Mouse (Mus musculus) MEL (cell line): ENCODE data around the gene Fosl2. TPM values are rescaled to one million over a fixed set of nuclear protein-coding genes. Genes with fewer than 3 reads are reported as not detected.

Experiments
- DNase-seq: peaks from one replicate; pipeline ENCODE4 v3.0.0; 2011; ENCODE audit warnings: low read depth, low spot score
- H3K27ac ChIP-seq: 2 replicates; pipeline ENCODE4 v1.5.1; 2012; ENCODE audit warnings: low read depth, mild to moderate bottlenecking, control low read depth, low read length, moderate library complexity; ENCODE audit not compliant: control insufficient read depth
- H3K27me3 ChIP-seq, 2 experiments: fragments of 150-350 bp in 1 of 2; sonication (generic) in 1 of 2; 2 replicates each; pipeline ENCODE4 v1.6.1; 2012; ENCODE audit warnings: low read length in 2 of 2, mild to moderate bottlenecking in 2 of 2, improper control_type of control experiment in 1 of 2, moderate library complexity in 1 of 2; ENCODE audit not compliant: insufficient read depth in 2 of 2, control insufficient read depth in 1 of 2
- H3K36me3 ChIP-seq, 2 experiments: 2 replicates each; pipeline ENCODE4 v1.6.1; 2012 to 2014; ENCODE audit warnings: low read length in 2 of 2, improper control_type of control experiment in 1 of 2, inconsistent platforms in 1 of 2, mild to moderate bottlenecking in 1 of 2; ENCODE audit not compliant: insufficient read depth in 2 of 2, control insufficient read depth in 1 of 2
- H3K4me1 ChIP-seq, 2 experiments: fragments of 150-350 bp in 1 of 2; sonication (generic) in 1 of 2; 2 replicates each; pipeline ENCODE4 v1.6.1; 2012; ENCODE audit warnings: low read length in 2 of 2, improper control_type of control experiment in 1 of 2, mild to moderate bottlenecking in 1 of 2; ENCODE audit not compliant: insufficient read depth in 2 of 2, control insufficient read depth in 1 of 2
- H3K4me3 ChIP-seq, 2 experiments: fragments of 150-350 bp in 1 of 2; sonication (generic) in 1 of 2; 2 replicates each; pipeline ENCODE4 v1.5.1; 2012; ENCODE audit warnings: low read depth in 2 of 2, low read length in 2 of 2, mild to moderate bottlenecking in 2 of 2, moderate library complexity in 2 of 2, control low read depth in 1 of 2, improper control_type of control experiment in 1 of 2; ENCODE audit not compliant: control insufficient read depth in 1 of 2, insufficient read depth in 1 of 2
- H3K79me2 ChIP-seq: 2 replicates; pipeline ENCODE4 v1.6.1; 2012; ENCODE audit warnings: mild to moderate bottlenecking, low read length, moderate library complexity; ENCODE audit not compliant: control insufficient read depth, poor library complexity, insufficient read depth
- H3K9ac ChIP-seq: 2 replicates; pipeline ENCODE4 v1.6.1; 2012; ENCODE audit warnings: low read depth, mild to moderate bottlenecking, control low read depth, low read length, moderate library complexity; ENCODE audit not compliant: control insufficient read depth, poor library complexity, severe bottlenecking
- H3K9me3 ChIP-seq: fragments of 150-350 bp; sonication (generic); replicated peaks from 2 replicates; pipeline ENCODE4 v1.6.1; 2012; ENCODE audit warnings: mild to moderate bottlenecking, low read length, improper control_type of control experiment, moderate library complexity; ENCODE audit not compliant: insufficient read depth
- BHLHE40 ChIP-seq: IDR thresholded peaks from 2 replicates; pipeline ENCODE4 v1.6.1; 2012; ENCODE audit warnings: low read depth, mild to moderate bottlenecking, inconsistent platforms, low read length, improper control_type of control experiment, borderline replicate concordance
- CHD1 ChIP-seq: IDR thresholded peaks from 2 replicates; pipeline ENCODE4 v1.6.1; 2012; ENCODE audit warnings: low read depth, mild to moderate bottlenecking, inconsistent platforms, low read length, improper control_type of control experiment
- ELF1 ChIP-seq: IDR thresholded peaks from 2 replicates; pipeline ENCODE4 v1.6.1; 2014; ENCODE audit warnings: low read depth, mild to moderate bottlenecking, inconsistent platforms, low read length, improper control_type of control experiment, moderate library complexity
- ETS1 ChIP-seq: IDR thresholded peaks from 2 replicates; pipeline ENCODE4 v1.6.1; 2012; ENCODE audit warnings: low read depth, mild to moderate bottlenecking, inconsistent platforms, low read length, improper control_type of control experiment, moderate library complexity
- GABPA ChIP-seq: IDR thresholded peaks from 2 replicates; pipeline ENCODE4 v1.6.1; 2012; ENCODE audit warnings: low read depth, mild to moderate bottlenecking, inconsistent platforms, low read length, improper control_type of control experiment, moderate library complexity
- HCFC1 ChIP-seq: IDR thresholded peaks from 2 replicates; pipeline ENCODE4 v1.6.1; 2012; ENCODE audit warnings: low read depth, mild to moderate bottlenecking, inconsistent platforms, low read length, improper control_type of control experiment, moderate library complexity
- KAT2A ChIP-seq: conservative IDR thresholded peaks from 2 replicates; pipeline ENCODE4 v1.6.1; 2012; ENCODE audit warnings: low read depth, low read length, improper control_type of control experiment, inconsistent platforms
- MAFK ChIP-seq: IDR thresholded peaks from 2 replicates; pipeline ENCODE4 v1.6.1; 2011; ENCODE audit warnings: low read depth, mild to moderate bottlenecking, low read length, improper control_type of control experiment, borderline replicate concordance
- MAX ChIP-seq: IDR thresholded peaks from 2 replicates; pipeline ENCODE4 v1.6.1; 2011; ENCODE audit warnings: low read length, improper control_type of control experiment
- MAZ ChIP-seq: IDR thresholded peaks from 2 replicates; pipeline ENCODE4 v1.6.1; 2012; ENCODE audit warnings: low read depth, mild to moderate bottlenecking, inconsistent platforms, low read length, improper control_type of control experiment
- MXI1 ChIP-seq: IDR thresholded peaks from 2 replicates; pipeline ENCODE4 v1.6.1; 2011; ENCODE audit warnings: mild to moderate bottlenecking, low read depth, low read length, improper control_type of control experiment
- MYB ChIP-seq: IDR thresholded peaks from 2 replicates; pipeline ENCODE4 v1.6.1; 2011; ENCODE audit warnings: mild to moderate bottlenecking, low read depth, low read length, improper control_type of control experiment
- NRF1 ChIP-seq: IDR thresholded peaks from 2 replicates; pipeline ENCODE4 v1.6.1; 2014; ENCODE audit warnings: low read depth, mild to moderate bottlenecking, inconsistent platforms, low read length, improper control_type of control experiment, moderate library complexity; ENCODE audit not compliant: poor library complexity, insufficient read depth, severe bottlenecking
- POLR2AphosphoS2 ChIP-seq: IDR thresholded peaks from 2 replicates; pipeline ENCODE4 v1.6.1; 2011; ENCODE audit warnings: low read length, improper control_type of control experiment
- POLR2AphosphoS5 ChIP-seq: IDR thresholded peaks from 2 replicates; pipeline ENCODE4 v1.6.1; 2012; ENCODE audit warnings: low read depth, borderline replicate concordance, mild to moderate bottlenecking, inconsistent platforms, low read length, moderate library complexity, mixed read lengths
- SIN3A ChIP-seq: IDR thresholded peaks from 2 replicates; pipeline ENCODE4 v1.6.1; 2012; ENCODE audit warnings: low read length, improper control_type of control experiment, inconsistent platforms
- SMC3 ChIP-seq: IDR thresholded peaks from 2 replicates; pipeline ENCODE4 v1.6.1; 2011; ENCODE audit warnings: low read depth, low read length, improper control_type of control experiment
- TCF12 ChIP-seq: IDR thresholded peaks from 2 replicates; pipeline ENCODE4 v1.6.1; 2014; ENCODE audit warnings: low read depth, mild to moderate bottlenecking, inconsistent platforms, low read length, improper control_type of control experiment, moderate library complexity
- UBTF ChIP-seq: IDR thresholded peaks from 2 replicates; pipeline ENCODE4 v1.6.1; 2012; ENCODE audit warnings: low read depth, mild to moderate bottlenecking, inconsistent platforms, low read length, improper control_type of control experiment, moderate library complexity, borderline replicate concordance; ENCODE audit not compliant: insufficient read depth
- USF1 ChIP-seq: IDR thresholded peaks from 2 replicates; pipeline ENCODE4 v1.6.1; 2014; ENCODE audit warnings: low read depth, mild to moderate bottlenecking, inconsistent platforms, low read length, improper control_type of control experiment, moderate library complexity
- USF2 ChIP-seq, 2 experiments: IDR thresholded peaks; 2 replicates each; pipeline ENCODE4 v1.6.1; 2011 to 2012; ENCODE audit warnings: improper control_type of control experiment in 2 of 2, low read length in 2 of 2, borderline replicate concordance in 1 of 2, inconsistent platforms in 1 of 2, low read depth in 1 of 2, mild to moderate bottlenecking in 1 of 2; ENCODE audit not compliant: insufficient read depth in 1 of 2
- ZC3H11A ChIP-seq: IDR thresholded peaks from 2 replicates; pipeline ENCODE4 v1.6.1; 2012; ENCODE audit warnings: low read depth, mild to moderate bottlenecking, inconsistent platforms, low read length, improper control_type of control experiment
- ZKSCAN1 ChIP-seq: IDR thresholded peaks from 2 replicates; pipeline ENCODE4 v1.6.1; 2012; ENCODE audit warnings: low read depth, mild to moderate bottlenecking, inconsistent platforms, low read length, improper control_type of control experiment, moderate library complexity
- ZNF384 ChIP-seq: IDR thresholded peaks from 2 replicates; pipeline ENCODE4 v1.6.1; 2012; ENCODE audit warnings: low read depth, mild to moderate bottlenecking, inconsistent platforms, low read length, improper control_type of control experiment
- polyA plus RNA-seq, 2 experiments: library from polyadenylated mRNA; stranded (reverse) in 1 of 2; unstranded in 1 of 2; fragments of >175 nt in 1 of 2; fragments of >200 nt in 1 of 2; gene quantifications; 2 replicates each; pipeline versions ENCODE4 v1.2.1 to v1.2.4; 2012; ENCODE audit warnings: low replicate concordance in 2 of 2, low read depth in 1 of 2; ENCODE audit not compliant: insufficient read length in 2 of 2, insufficient read depth in 1 of 2, missing spikeins in 1 of 2
- total RNA-seq: library from RNA; depleted of rRNA; stranded (reverse); fragments of 300-350 nt; gene quantifications from 2 replicates; pipeline ENCODE4 v1.2.3, GENCODE M21; 2012

The Fosl2 gene
- total and polyA plus RNA-seq, 3 experiments: 3.3 to 22.1 (median 12.0) TPM

GRCm38 (mm10) chr5:32146281-32146680 is 10.7 kb downstream of the Fosl2 start:
- no peak overlapping the region for H3K9ac ChIP-seq
- no peak for TF ChIP-seq MAZ
- TF ChIP-seq USF1: no peak
- TF ChIP-seq ZNF384: no peak
- TF ChIP-seq SIN3A: no peak
- TF ChIP-seq ZKSCAN1: no peak
- no peak for TF ChIP-seq MAX
- no peak for TF ChIP-seq ETS1
- no peak for TF ChIP-seq BHLHE40
- TF ChIP-seq, all 39 proteins: peak for 0
- Histone ChIP-seq H3K36me3 (no peaks in the 10 kb centered on the region), H3K27me3 (no peaks in the 10 kb centered on the region), H3K4me1 (no peaks in the 10 kb centered on the region), H3K79me2 (no peaks in the 10 kb centered on the region), H3K9me3 (no peaks in the 10 kb centered on the region), H3K4me3 (no peak overlapping the region), H3K27ac (no peak overlapping the region)
- DNase-seq: no peak

GRCm38 (mm10) chr5:32148593-32148992 is 13.0 kb downstream of the Fosl2 start:
- no peak for TF ChIP-seq ZKSCAN1
- TF ChIP-seq MAZ: no peak
- TF ChIP-seq MAX: no peak
- TF ChIP-seq POLR2AphosphoS2: no peak
- TF ChIP-seq NRF1: no peak
- no peak for TF ChIP-seq ZC3H11A
- no peak overlapping the region for H3K27ac ChIP-seq
- H3K9me3 ChIP-seq: no peaks in the 10 kb centered on the region
- H3K79me2 ChIP-seq: no peaks in the 10 kb centered on the region
- no peaks in the 10 kb centered on the region for H3K36me3 ChIP-seq
- no peak overlapping the region for H3K4me3 ChIP-seq
- no peak overlapping the region for H3K9ac ChIP-seq
- H3K27me3 ChIP-seq: no peaks in the 10 kb centered on the region
- no peak for DNase-seq
- no peaks in the 10 kb centered on the region for H3K4me1 ChIP-seq

- DNase-seq: no peak
- Histone ChIP-seq H3K4me1 (no peaks in the 10 kb centered on the region), H3K36me3 (no peaks in the 10 kb centered on the region), H3K27me3 (no peaks in the 10 kb centered on the region), H3K4me3 (no peak overlapping the region), H3K9me3 (no peaks in the 10 kb centered on the region), H3K9ac (no peak overlapping the region), H3K27ac (no peak overlapping the region), H3K79me2 (no peaks in the 10 kb centered on the region)
- no peak for TF ChIP-seq NRF1
- TF ChIP-seq CHD1: no peak
- TF ChIP-seq SMC3: no peak
- no peak for TF ChIP-seq MAFK
- TF ChIP-seq ELF1: no peak
- no peak for TF ChIP-seq MYB
- TF ChIP-seq ZKSCAN1: no peak
- no peak for TF ChIP-seq HCFC1
- TF ChIP-seq GABPA: no peak
- no peak for TF ChIP-seq TCF12
- TF ChIP-seq USF2 (IDR thresholded peaks at IDR 0.05; ENCODE audit: borderline replicate concordance in 1 of 2, insufficient read depth in 1 of 2, low read depth in 1 of 2, low read length in 2 of 2): no peak
- TF ChIP-seq POLR2AphosphoS5: no peak
- TF ChIP-seq MXI1: no peak
- no peak for TF ChIP-seq KAT2A
- no peak for TF ChIP-seq UBTF
Observed at GRCm38 (mm10) chr5:32151244-32151643, 15.6 kb downstream of the Fosl2 start.
